Mouse (Mus musculus): ENCODE data around the gene Lrrfip1.

The Lrrfip1 gene

GRCm38 (mm10) chr1:91109302-91109701 lies 110.8 kb downstream of the Lrrfip1 start:
- DNase-seq (ENCODE audit: low read depth in 1 of 2, low spot score in 2 of 2), result no peak

DNA sequence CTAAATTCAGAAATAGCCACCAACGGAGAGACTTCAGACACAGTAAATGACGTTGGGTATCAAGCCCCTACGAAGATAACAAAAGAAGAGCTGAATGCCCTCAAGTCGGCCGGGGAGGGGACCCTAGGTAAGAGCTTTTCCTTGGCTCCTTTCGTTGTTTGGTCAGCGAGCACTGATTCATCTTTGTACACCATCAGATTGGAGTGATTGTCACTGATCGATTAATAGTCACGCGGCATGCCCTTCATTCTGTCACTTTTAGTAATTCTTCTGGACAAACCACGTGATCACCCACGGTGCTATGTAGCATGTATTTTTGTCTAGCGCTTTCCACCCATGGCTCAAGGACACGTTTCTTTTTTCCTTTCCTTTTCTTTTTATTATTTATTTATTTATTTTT lies 113.6 kb downstream of the Lrrfip1 start:
- no peak for DNase-seq (ENCODE audit: low read depth in 1 of 2, low spot score in 2 of 2)

DNA sequence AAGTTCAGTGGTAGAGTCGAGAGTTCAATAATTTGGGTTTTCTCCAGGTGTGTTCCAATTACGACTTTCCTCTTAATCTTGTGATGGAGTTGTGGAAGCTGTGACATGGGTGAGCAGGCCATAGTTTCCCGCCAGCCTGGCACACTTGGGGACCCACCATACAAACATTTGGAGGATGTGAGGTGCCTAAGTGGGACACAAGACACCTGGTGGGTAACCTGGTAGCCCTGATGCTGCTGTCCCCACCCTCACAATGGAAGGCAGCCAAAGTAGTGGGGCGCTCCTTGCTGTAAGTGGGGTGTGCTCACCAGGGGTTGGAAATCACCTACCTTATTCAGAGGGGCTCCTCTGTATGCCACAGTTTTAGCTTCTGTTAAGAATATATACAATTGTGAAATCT lies 114.1 kb downstream of the Lrrfip1 start:
- no peak for DNase-seq (ENCODE audit: low read depth in 1 of 2, low spot score in 2 of 2)

GRCm38 (mm10) chr1:91122121-91122520 lies 123.6 kb downstream of the Lrrfip1 start:
- DNase-seq (ENCODE audit: low read depth in 1 of 2, low spot score in 2 of 2), result no peak

- no peak for DNase-seq (ENCODE audit: low read depth in 1 of 2, low spot score in 2 of 2)
These were observed 124.5 kb downstream of the Lrrfip1 start for GRCm38 (mm10) chr1:91123004-91123403.

- DNase-seq (ENCODE audit: low read depth in 1 of 2, low spot score in 2 of 2), result no peak
These were observed 124.9 kb downstream of the Lrrfip1 start for GRCm38 (mm10) chr1:91123466-91123865.

- no peak for DNase-seq (ENCODE audit: low read depth in 1 of 2, low spot score in 2 of 2)
These were observed 130.3 kb downstream of the Lrrfip1 start for GRCm38 (mm10) chr1:91128849-91129248.

- DNase-seq (ENCODE audit: low read depth in 1 of 2, low spot score in 2 of 2), result no peak
These were observed 138.5 kb downstream of the Lrrfip1 start for GRCm38 (mm10) chr1:91137036-91137435.

- DNase-seq (ENCODE audit: low read depth in 1 of 2, low spot score in 2 of 2), result no peak
These were observed 146.3 kb downstream of the Lrrfip1 start, which contains the start of gene Rbm44 for GRCm38 (mm10) chr1:91144813-91145212. Rbm44 (plus strand) TSS chr1:91145089.

DNA sequence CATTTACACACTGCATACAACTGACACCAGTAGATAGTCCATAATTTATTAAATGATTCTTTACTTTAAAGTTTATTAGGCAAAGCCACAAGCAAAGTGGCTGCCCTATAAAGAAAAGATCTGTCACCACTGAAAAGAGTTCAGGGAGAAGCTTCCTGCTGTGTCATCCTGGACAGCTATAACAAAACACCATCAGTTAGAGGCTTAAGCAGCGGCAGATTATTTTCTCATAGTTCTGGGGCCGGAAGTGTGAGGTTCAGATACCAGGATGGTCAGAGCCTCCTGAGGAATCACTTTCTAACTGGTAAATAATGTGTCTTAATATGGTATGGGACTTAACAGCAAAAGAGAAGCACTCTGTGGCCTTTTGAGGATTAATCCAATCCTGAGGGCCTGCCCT lies 153.0 kb downstream of the Lrrfip1 start:
- no peak for DNase-seq (ENCODE audit: low read depth in 1 of 2, low spot score in 2 of 2)

GRCm38 (mm10) chr1:91166798-91167197 lies 168.3 kb downstream of the Lrrfip1 start:
- DNase-seq (ENCODE audit: low read depth in 1 of 2, low spot score in 2 of 2), result no peak

GRCm38 (mm10) chr1:91169157-91169556 lies 170.6 kb downstream of the Lrrfip1 start:
- DNase-seq (ENCODE audit: low read depth in 1 of 2, low spot score in 2 of 2), result no peak

DNA sequence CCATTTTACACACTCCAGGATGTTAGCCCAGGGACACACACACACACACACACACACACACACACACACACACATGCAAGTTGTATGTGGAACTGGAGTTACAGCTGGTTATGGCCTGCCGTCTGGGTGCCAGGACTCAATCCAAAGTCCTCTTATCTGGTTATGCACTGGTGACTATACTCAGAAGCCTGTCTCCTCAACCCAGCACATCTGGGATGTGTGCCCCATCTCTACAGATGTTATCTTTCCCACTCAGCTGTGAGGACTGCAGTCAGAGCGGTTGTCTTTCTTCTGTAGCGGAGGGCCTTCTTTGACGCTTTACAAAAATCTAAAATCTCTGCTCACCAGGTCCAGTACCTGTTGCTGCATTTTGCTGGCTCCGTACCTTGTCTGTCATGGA lies 176.3 kb downstream of the Lrrfip1 start:
- no peak for DNase-seq (ENCODE audit: low read depth in 1 of 2, low spot score in 2 of 2)

GRCm38 (mm10) chr1:91176026-91176425 lies 177.5 kb downstream of the Lrrfip1 start:
- no peak for DNase-seq (ENCODE audit: low read depth in 1 of 2, low spot score in 2 of 2)

DNA sequence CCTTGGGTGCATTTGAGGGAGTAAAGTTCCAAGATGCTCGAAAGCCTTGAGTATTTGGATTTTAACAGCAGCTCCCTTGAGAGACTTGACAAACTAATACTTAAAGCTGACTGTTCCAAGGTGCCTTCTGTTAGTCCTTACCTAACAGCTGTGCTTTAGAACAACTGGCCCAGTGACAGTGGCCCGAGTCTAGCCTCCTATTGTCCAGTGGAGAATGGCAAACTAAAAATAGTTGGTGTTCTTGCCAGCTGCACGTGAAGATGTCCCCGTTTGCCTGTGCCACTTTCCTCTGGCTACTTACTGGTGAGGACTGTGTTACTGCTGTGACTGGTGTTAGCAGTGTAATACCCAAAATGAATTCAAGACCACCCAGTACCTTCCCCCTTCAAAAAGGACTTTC lies 178.3 kb downstream of the Lrrfip1 start:
- no peak for DNase-seq (ENCODE audit: low read depth in 1 of 2, low spot score in 2 of 2)
